Mouse (Mus musculus): ENCODE results near the gene Lima1. TPM values are rescaled to one million over a fixed set of nuclear protein-coding genes. Genes with fewer than 3 reads are reported as not detected.
"Not testable (repeated sequence)": the region's sequence is repeated elsewhere in the genome, so short reads cannot be mapped to it uniquely, and the experiment has no call there.

Lima1 gene
- polyA plus RNA-seq, 1 experiment from 2014 or later, result 27.0 TPM

- no peak overlapping the region for H3K4me3 ChIP-seq (ENCODE audit: low read depth, low read length)
- no peaks in the 10 kb centered on the region for H3K27me3 ChIP-seq (replicated peaks; ENCODE audit: control insufficient read depth, insufficient read depth, low read length)
- no peaks in the 10 kb centered on the region for H3K36me3 ChIP-seq (ENCODE audit: control insufficient read depth, insufficient read depth, low read length)
- no peak overlapping the region for H3K27ac ChIP-seq (ENCODE audit: low read depth, low read length)
- H3K4me1 ChIP-seq (ENCODE audit: control insufficient read depth, insufficient read depth, low read length), result no peaks in the 10 kb centered on the region
- DNase-seq (ENCODE audit: low spot score), result peak; percentile 93
- no peaks in the 10 kb centered on the region for H3K9me3 ChIP-seq (replicated peaks; ENCODE audit: control insufficient read depth, low read length)
- H3K4me2 ChIP-seq (ENCODE audit: low read length), result no peak overlapping the region
- peak; percentile 89 for ATAC-seq
- WGBS, result 7% methylated on average over 4 of the region's 4 CpGs
- no peak overlapping the region; the same call in 1 of the 2 replicates for H3K9ac ChIP-seq (ENCODE audit: low read length)
Observed at GRCm38 (mm10) chr15:99904333-99904732, 29.1 kb upstream of the Lima1 start.

DNA sequence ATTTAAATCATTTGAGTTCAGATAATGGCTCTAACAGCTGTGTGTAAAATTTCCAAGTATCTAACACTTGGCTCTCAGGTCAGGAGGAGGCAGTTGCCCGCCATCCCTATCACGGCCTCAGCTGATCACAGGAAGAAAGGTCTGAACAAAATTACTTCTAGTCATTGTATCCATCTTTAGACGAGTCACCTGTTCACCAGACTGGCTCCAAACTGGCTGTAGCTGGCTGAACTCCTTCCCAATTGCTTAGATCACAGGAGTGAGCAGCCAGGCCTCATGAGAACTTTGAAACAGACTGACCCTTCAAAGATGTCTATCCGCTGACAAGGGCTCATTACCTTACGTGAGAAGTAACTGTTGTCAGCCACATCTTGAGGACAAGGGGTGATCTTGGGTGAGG lies 28.0 kb upstream of the Lima1 start:
- Histone ChIP-seq H3K36me3 (ENCODE audit: control insufficient read depth, insufficient read depth, low read length) (no peaks in the 10 kb centered on the region), H3K4me2 (ENCODE audit: low read length) (no peak overlapping the region), H3K9ac (ENCODE audit: low read length) (no peak overlapping the region), H3K4me1 (ENCODE audit: control insufficient read depth, insufficient read depth, low read length) (no peaks in the 10 kb centered on the region), H3K9me3 (replicated peaks; ENCODE audit: control insufficient read depth, low read length) (no peaks in the 10 kb centered on the region), H3K27me3 (replicated peaks; ENCODE audit: control insufficient read depth, insufficient read depth, low read length) (no peaks in the 10 kb centered on the region), H3K27ac (ENCODE audit: low read depth, low read length) (no peak overlapping the region), H3K4me3 (ENCODE audit: low read depth, low read length) (no peak overlapping the region)
- no peak for DNase-seq (ENCODE audit: low spot score)
- ATAC-seq, result no peak
- 86% methylated on average over 5 of the region's 5 CpGs for WGBS

DNA sequence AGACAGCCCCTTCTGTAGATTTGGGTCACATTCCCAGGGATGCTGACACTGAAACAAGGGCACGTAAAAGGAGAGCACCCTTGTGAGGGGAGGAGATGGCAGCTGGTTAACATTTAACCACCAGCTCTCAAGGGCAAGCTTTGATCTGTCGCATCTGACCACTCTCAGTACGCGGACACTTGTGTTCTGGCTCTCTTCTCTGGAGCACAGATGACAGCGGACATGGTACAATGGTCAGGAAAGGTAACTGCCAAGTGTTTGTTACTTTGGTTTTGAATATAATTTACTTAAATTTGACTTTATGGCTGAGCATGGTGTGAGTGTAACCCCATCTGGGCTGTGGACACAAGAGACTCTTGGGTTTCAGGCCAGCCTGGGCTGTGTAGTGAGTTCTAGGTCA lies 27.5 kb upstream of the Lima1 start:
- Histone ChIP-seq H3K9ac (ENCODE audit: low read length) (no peak overlapping the region), H3K4me3 (ENCODE audit: low read depth, low read length) (no peak overlapping the region), H3K4me1 (ENCODE audit: control insufficient read depth, insufficient read depth, low read length) (no peaks in the 10 kb centered on the region), H3K27ac (ENCODE audit: low read depth, low read length) (no peak overlapping the region), H3K4me2 (ENCODE audit: low read length) (no peak overlapping the region), H3K27me3 (replicated peaks; ENCODE audit: control insufficient read depth, insufficient read depth, low read length) (no peaks in the 10 kb centered on the region), H3K9me3 (replicated peaks; ENCODE audit: control insufficient read depth, low read length) (no peaks in the 10 kb centered on the region), H3K36me3 (ENCODE audit: control insufficient read depth, insufficient read depth, low read length) (no peaks in the 10 kb centered on the region)
- no peak for ATAC-seq
- 92% methylated on average over 5 of the region's 5 CpGs for WGBS
- DNase-seq (ENCODE audit: low spot score), result no peak

- DNase-seq (ENCODE audit: low spot score), result no peak
Observed at GRCm38 (mm10) chr15:99896621-99897020, 21.4 kb upstream of the Lima1 start.

DNA sequence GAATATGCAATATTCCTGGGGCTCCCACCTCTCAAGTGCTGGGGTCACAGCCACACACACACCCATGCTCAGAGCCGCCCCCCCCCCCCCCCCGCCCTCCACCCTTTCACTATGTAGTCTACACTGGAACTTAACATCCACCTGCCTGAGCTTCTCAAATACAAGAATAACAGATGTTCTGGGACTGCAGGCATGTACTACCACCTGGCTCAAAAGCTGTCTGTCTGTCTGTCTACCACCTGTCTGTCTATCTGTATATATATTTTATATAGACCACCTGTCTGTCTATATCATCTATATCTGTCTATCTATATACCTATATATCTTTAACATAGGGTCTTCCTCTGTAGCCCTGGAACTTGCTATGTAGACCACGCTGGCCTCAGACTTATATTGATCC lies 16.1 kb upstream of the Lima1 start:
- no peaks in the 10 kb centered on the region for H3K36me3 ChIP-seq (ENCODE audit: control insufficient read depth, insufficient read depth, low read length)
- no peak for DNase-seq (ENCODE audit: low spot score)
- H3K9ac ChIP-seq (ENCODE audit: low read length), result no peak overlapping the region
- no peak overlapping the region for H3K27ac ChIP-seq (ENCODE audit: low read depth, low read length)
- no peak overlapping the region for H3K4me3 ChIP-seq (ENCODE audit: low read depth, low read length)
- no peaks in the 10 kb centered on the region for H3K4me1 ChIP-seq (ENCODE audit: control insufficient read depth, insufficient read depth, low read length)
- no peaks in the 10 kb centered on the region for H3K27me3 ChIP-seq (replicated peaks; ENCODE audit: control insufficient read depth, insufficient read depth, low read length)
- WGBS, result 80% methylated on average over 3 of the region's 3 CpGs
- no peaks in the 10 kb centered on the region for H3K9me3 ChIP-seq (replicated peaks; ENCODE audit: control insufficient read depth, low read length)
- no peak overlapping the region for H3K4me2 ChIP-seq (ENCODE audit: low read length)
- ATAC-seq, result no peak

More at GRCm38 (mm10) chr15:99896621-99897020, 21.4 kb upstream of the Lima1 start:
- ATAC-seq, result no peak
- Histone ChIP-seq H3K27ac (ENCODE audit: low read depth, low read length) (no peak overlapping the region), H3K4me2 (ENCODE audit: low read length) (no peak overlapping the region), H3K9me3 (replicated peaks; ENCODE audit: control insufficient read depth, low read length) (no peaks in the 10 kb centered on the region), H3K4me1 (ENCODE audit: control insufficient read depth, insufficient read depth, low read length) (no peaks in the 10 kb centered on the region), H3K4me3 (ENCODE audit: low read depth, low read length) (no peak overlapping the region), H3K9ac (ENCODE audit: low read length) (no peak overlapping the region), H3K36me3 (ENCODE audit: control insufficient read depth, insufficient read depth, low read length) (no peaks in the 10 kb centered on the region), H3K27me3 (replicated peaks; ENCODE audit: control insufficient read depth, insufficient read depth, low read length) (no peaks in the 10 kb centered on the region)

- Histone ChIP-seq H3K36me3 (ENCODE audit: control insufficient read depth, insufficient read depth, low read length) (no peaks in the 10 kb centered on the region), H3K9ac (ENCODE audit: low read length) (no peak overlapping the region), H3K27me3 (replicated peaks; ENCODE audit: control insufficient read depth, insufficient read depth, low read length) (no peaks in the 10 kb centered on the region), H3K4me2 (ENCODE audit: low read length) (no peak overlapping the region), H3K4me1 (ENCODE audit: control insufficient read depth, insufficient read depth, low read length) (no peaks in the 10 kb centered on the region), H3K9me3 (replicated peaks; ENCODE audit: control insufficient read depth, low read length) (no peaks in the 10 kb centered on the region), H3K27ac (ENCODE audit: low read depth, low read length) (no peak overlapping the region), H3K4me3 (ENCODE audit: low read depth, low read length) (no peak overlapping the region)
- DNase-seq (ENCODE audit: low spot score) (no peak), ATAC-seq (no peak)
- 61% methylated on average over 19 of the region's 19 CpGs for WGBS
Observed at GRCm38 (mm10) chr15:99890412-99891236, 15.4 kb upstream of the Lima1 start.

DNA sequence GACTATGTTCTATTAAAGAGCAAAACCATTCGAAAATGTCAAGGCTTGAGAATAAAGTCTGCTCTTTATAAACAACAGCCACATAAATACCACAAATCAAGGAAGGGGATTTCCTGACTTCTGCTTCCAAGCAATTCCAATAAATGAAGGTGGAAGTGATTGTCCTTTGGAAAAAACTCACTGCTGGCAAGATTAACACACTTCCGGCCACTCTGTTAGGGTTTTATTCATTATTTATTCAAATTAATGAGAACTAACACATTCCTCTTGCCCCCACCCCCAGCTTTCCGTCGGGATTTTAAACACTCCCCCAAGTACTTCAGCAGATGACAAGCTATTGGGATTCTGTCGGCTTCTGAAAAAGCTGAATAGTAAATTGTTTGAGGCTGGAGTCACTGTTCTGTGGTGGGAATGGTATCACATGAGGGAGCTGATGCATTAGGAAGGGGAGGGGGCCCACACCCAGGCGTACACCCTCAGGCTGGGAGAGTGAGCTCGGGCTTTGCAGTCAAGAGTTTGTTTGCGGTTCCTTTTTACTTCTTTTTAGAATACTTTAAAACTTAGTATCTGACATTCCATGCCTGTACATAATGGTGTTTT lies 14.1 kb upstream of the Lima1 start:
- WGBS, result 29% methylated on average over 8 of the region's 8 CpGs
- H3K4me2 ChIP-seq (ENCODE audit: low read length), result no peak overlapping the region
- H3K4me1 ChIP-seq (ENCODE audit: control insufficient read depth, insufficient read depth, low read length), result no peaks in the 10 kb centered on the region
- H3K36me3 ChIP-seq (ENCODE audit: control insufficient read depth, insufficient read depth, low read length), result no peaks in the 10 kb centered on the region
- DNase-seq (ENCODE audit: low spot score) (peak; percentile 38), ATAC-seq (peak; percentile 46; the same call in 1 of the 2 replicates)
- no peak overlapping the region for H3K9ac ChIP-seq (ENCODE audit: low read length)
- H3K27ac ChIP-seq (ENCODE audit: low read depth, low read length), result no peak overlapping the region
- H3K4me3 ChIP-seq (ENCODE audit: low read depth, low read length), result no peak overlapping the region
- H3K27me3 ChIP-seq (replicated peaks; ENCODE audit: control insufficient read depth, insufficient read depth, low read length), result no peaks in the 10 kb centered on the region
- no peaks in the 10 kb centered on the region for H3K9me3 ChIP-seq (replicated peaks; ENCODE audit: control insufficient read depth, low read length)

DNA sequence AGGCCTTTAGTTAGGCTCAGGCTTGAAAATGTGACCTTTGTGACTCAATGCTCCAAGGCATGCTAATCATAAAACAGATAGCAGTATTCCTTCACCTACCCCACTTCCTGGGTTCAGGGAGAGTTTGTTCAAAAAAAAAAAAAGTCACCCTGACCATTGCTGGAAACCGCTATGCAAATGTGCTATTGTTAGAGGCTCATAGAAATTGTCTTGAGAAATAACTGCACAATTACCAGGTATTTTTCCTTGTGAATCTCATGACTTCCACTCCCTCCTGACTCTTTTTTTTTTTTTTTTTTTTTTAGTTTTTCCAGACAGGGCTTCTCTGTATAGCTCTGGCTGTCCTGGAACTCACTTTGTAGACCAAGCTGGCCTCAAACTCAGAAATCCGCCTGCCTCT lies 11.9 kb upstream of the Lima1 start:
- WGBS, result 94% methylated on average over 2 of the region's 2 CpGs

GRCm38 (mm10) chr15:99884038-99884437 lies 8.8 kb upstream of the Lima1 start:
- H3K9ac ChIP-seq (ENCODE audit: low read length), result no peak overlapping the region
- ATAC-seq, result no peak
- 90% methylated on average over 12 of the region's 12 CpGs for WGBS
- H3K9me3 ChIP-seq (replicated peaks; ENCODE audit: control insufficient read depth, low read length), result no peaks in the 10 kb centered on the region
- DNase-seq (ENCODE audit: low spot score), result no peak
- H3K27ac ChIP-seq (ENCODE audit: low read depth, low read length), result no peak overlapping the region
- no peak overlapping the region for H3K4me3 ChIP-seq (ENCODE audit: low read depth, low read length)
- H3K27me3 ChIP-seq (replicated peaks; ENCODE audit: control insufficient read depth, insufficient read depth, low read length), result no peaks in the 10 kb centered on the region
- H3K36me3 ChIP-seq (ENCODE audit: control insufficient read depth, insufficient read depth, low read length), result no peaks in the 10 kb centered on the region
- H3K4me1 ChIP-seq (ENCODE audit: control insufficient read depth, insufficient read depth, low read length), result no peaks in the 10 kb centered on the region
- no peak overlapping the region for H3K4me2 ChIP-seq (ENCODE audit: low read length)

More for the DNA sequence above, 11.9 kb upstream of the Lima1 start:
- not testable (repeated sequence) for H3K36me3 ChIP-seq (ENCODE audit: control insufficient read depth, insufficient read depth, low read length); H3K27ac ChIP-seq (ENCODE audit: low read depth, low read length); H3K4me2 ChIP-seq (ENCODE audit: low read length); H3K4me3 ChIP-seq (ENCODE audit: low read depth, low read length); H3K4me1 ChIP-seq (ENCODE audit: control insufficient read depth, insufficient read depth, low read length); H3K9me3 ChIP-seq (replicated peaks; ENCODE audit: control insufficient read depth, low read length); H3K27me3 ChIP-seq (replicated peaks; ENCODE audit: control insufficient read depth, insufficient read depth, low read length); ATAC-seq; H3K9ac ChIP-seq (ENCODE audit: low read length); DNase-seq (ENCODE audit: low spot score)

Data from forebrain, embryonic 14.5 days (tissue).